Comparison of ENCODE assay signal across 19 mouse cellular contexts in the genomic region with DNA sequence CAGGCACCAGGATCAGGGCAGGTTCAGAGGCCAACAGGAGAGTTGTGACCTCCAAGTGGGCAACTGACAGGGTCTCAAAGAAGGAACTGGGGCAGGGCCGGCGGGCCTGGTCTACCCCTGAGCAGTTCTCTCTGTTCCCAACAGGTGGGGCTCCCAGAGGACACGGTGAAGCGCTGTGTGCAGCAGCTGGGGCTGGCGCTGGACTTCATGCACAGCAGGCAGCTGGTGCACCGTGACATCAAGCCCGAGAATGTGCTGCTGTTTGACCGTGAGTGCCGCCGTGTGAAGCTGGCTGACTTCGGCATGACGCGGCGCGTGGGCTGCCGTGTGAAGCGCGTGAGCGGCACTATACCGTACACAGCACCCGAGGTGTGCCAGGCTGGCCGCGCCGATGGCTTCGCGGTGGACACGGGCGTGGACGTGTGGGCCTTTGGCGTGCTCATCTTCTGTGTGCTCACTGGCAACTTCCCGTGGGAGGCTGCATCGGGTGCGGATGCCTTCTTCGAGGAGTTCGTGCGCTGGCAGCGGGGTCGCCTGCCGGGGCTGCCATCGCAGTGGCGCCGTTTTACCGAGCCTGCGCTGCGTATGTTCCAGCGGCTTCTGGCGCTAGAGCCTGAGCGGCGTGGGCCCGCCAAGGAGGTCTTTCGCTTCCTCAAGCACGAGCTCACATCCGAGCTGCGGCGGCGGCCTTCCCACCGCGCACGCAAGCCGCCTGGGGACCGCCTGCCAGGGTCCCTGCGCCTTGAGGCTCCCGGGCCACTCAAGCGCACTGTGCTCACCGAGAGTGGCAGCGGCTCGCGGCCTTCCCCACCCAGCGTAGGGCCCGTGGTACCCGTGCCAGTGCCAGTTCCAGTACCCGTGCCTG. TPM values are rescaled to one million over a fixed set of nuclear protein-coding genes. Genes with fewer than 3 reads are reported as not detected.
DNase-seq lines count a peak whose midpoint lies in the region; ATAC-seq and TF ChIP-seq lines count a peak whose summit lies in the region.
"Had no signal": no experiment of that assay in that cellular context is flagged by ENCODE, and none has a peak within 500 bp of the region (broad histone marks: within the 10 kb centered on the region; RNA-seq: fewer than 3 reads in every experiment).

No protein-coding gene starts in this region.

- no peak for ATAC-seq in hindbrain, embryonic 13.5 days (ENCODE audit: low FRiP score)
- no peak for ATAC-seq in hindbrain, embryonic 16.5 days

- intact Hi-C loops in heart, postnatal 25 days (cut with DNase I), result no loop called here

- H3K9ac ChIP-seq in hindbrain, embryonic 13.5 days, result no peak overlapping the region
- no peak overlapping the region for H3K9ac ChIP-seq in hindbrain, embryonic 16.5 days (ENCODE audit: low read depth, low read length)
- H3K9ac ChIP-seq: hindbrain, embryonic 15.5 days; liver, embryonic 13.5 days had no signal

- TF ChIP-seq CTCF in E14TG2a.4 (conservative IDR thresholded peaks at IDR 0.05; ENCODE audit: low read length), result no peak; the same call in 1 of the 2 replicates

- peaks cover 22% of the 10 kb centered on the region for H3K4me1 ChIP-seq in heart, embryonic 10.5 days
- peaks cover 46% of the 10 kb centered on the region for H3K4me1 ChIP-seq in hindbrain, embryonic 13.5 days (replicated peaks)
- H3K4me1 ChIP-seq in hindbrain, embryonic 16.5 days (ENCODE audit: control insufficient read depth, insufficient read depth, low read depth, low read length), result peaks cover 21% of the 10 kb centered on the region
- peaks cover 75% of the 10 kb centered on the region for H3K4me1 ChIP-seq in E14TG2a.4 (replicated peaks; ENCODE audit: low read depth, low read length)
- H3K4me1 ChIP-seq: liver, embryonic 13.5 days had no signal

- H3K9me3 ChIP-seq in heart, embryonic 10.5 days, result no peaks in the 10 kb centered on the region
- no peaks in the 10 kb centered on the region for H3K9me3 ChIP-seq in hindbrain, embryonic 13.5 days
- no peaks in the 10 kb centered on the region for H3K9me3 ChIP-seq in hindbrain, embryonic 16.5 days (ENCODE audit: control insufficient read depth, low read length)
- H3K9me3 ChIP-seq in E14TG2a.4 (ENCODE audit: low read length), result no peaks in the 10 kb centered on the region
- H3K9me3 ChIP-seq: hindbrain, embryonic 15.5 days; limb, embryonic 10.5 days; liver, embryonic 13.5 days had no signal

- no peak overlapping the region for H3K4me2 ChIP-seq in hindbrain, embryonic 13.5 days
- H3K4me2 ChIP-seq in hindbrain, embryonic 16.5 days (ENCODE audit: low read length), result no peak overlapping the region
- H3K4me2 ChIP-seq: hindbrain, embryonic 15.5 days; liver, embryonic 13.5 days; midbrain, embryonic 11.5 days had no signal

- H3K27ac ChIP-seq in heart, embryonic 10.5 days, result peak overlapping the region; percentile 32; the same call in 1 of the 2 replicates
- H3K27ac ChIP-seq in hindbrain, embryonic 13.5 days, result peak overlapping the region; percentile 52; the same call in 1 of the 2 replicates
- no peak overlapping the region for H3K27ac ChIP-seq in hindbrain, embryonic 16.5 days (ENCODE audit: low read depth, low read length)
- H3K27ac ChIP-seq: hindbrain, embryonic 15.5 days; limb, embryonic 10.5 days; liver, embryonic 13.5 days; stomach, postnatal 0 days had no signal

- 65% methylated on average over 72 of the region's 72 CpGs for WGBS in heart, embryonic 10.5 days
- WGBS in hindbrain, embryonic 13.5 days, result 90% methylated on average over 72 of the region's 72 CpGs
- 92% methylated on average over 70 of the region's 72 CpGs for WGBS in hindbrain, embryonic 16.5 days

- peaks cover 46% of the 10 kb centered on the region for H3K36me3 ChIP-seq in heart, embryonic 10.5 days
- peaks cover 67% of the 10 kb centered on the region for H3K36me3 ChIP-seq in hindbrain, embryonic 13.5 days
- peaks cover 35% of the 10 kb centered on the region for H3K36me3 ChIP-seq in hindbrain, embryonic 16.5 days (ENCODE audit: control insufficient read depth, insufficient read depth, low read length)
- peaks cover 67% of the 10 kb centered on the region for H3K36me3 ChIP-seq in E14TG2a.4 (ENCODE audit: insufficient read depth, low read length)

- H3K27me3 ChIP-seq in heart, embryonic 10.5 days (ENCODE audit: insufficient read depth, poor library complexity, severe bottlenecking), result peaks cover 51% of the 10 kb centered on the region
- no peaks in the 10 kb centered on the region for H3K27me3 ChIP-seq in hindbrain, embryonic 13.5 days
- H3K27me3 ChIP-seq in hindbrain, embryonic 16.5 days (replicated peaks; ENCODE audit: control insufficient read depth, insufficient read depth, low read length), result no peaks in the 10 kb centered on the region
- H3K27me3 ChIP-seq in E14TG2a.4 (ENCODE audit: insufficient read depth, low read length), result peaks cover 40% of the 10 kb centered on the region
- H3K27me3 ChIP-seq: hindbrain, embryonic 15.5 days had no signal

- no peak for DNase-seq in heart, embryonic 10.5 days (ENCODE audit: low spot score)
- DNase-seq in heart, postnatal 25 days (ENCODE audit: low spot score), result no peak
- peak; percentile 54 for DNase-seq in ES-CJ7 (ENCODE audit: low read depth, low spot score)
- DNase-seq in adrenal gland, postnatal 4 days (ENCODE audit: low spot score in 2 of 2), result no peak
- no peak for DNase-seq in adrenal gland, adult (ENCODE audit: inconsistent age in 2 of 2, low spot score in 1 of 2)
- DNase-seq: gastrocnemius, postnatal 25 days; kidney, adult 18-20 months; kidney, postnatal 36 days; liver, embryonic 13.5 days; lung, postnatal 10 days; thymus, postnatal 4 days had no signal

- peak overlapping the region; percentile 36 for H3K4me3 ChIP-seq in heart, embryonic 10.5 days
- H3K4me3 ChIP-seq in hindbrain, embryonic 13.5 days, result no peak overlapping the region
- H3K4me3 ChIP-seq in hindbrain, embryonic 16.5 days (ENCODE audit: low read length), result no peak overlapping the region
- peak overlapping the region; percentile 79 for H3K4me3 ChIP-seq in E14TG2a.4 (replicated peaks; ENCODE audit: low read length)
- H3K4me3 ChIP-seq: hindbrain, embryonic 15.5 days; limb, embryonic 10.5 days; liver, embryonic 13.5 days; myocyte had no signal

RNA-seq across cellular contexts. Expression of gene Sbk1, which starts 19.5 kb away (rescaled TPM):
- polyA plus RNA-seq in heart, embryonic 10.5 days (2016; fragmentation: Nextera tagmentation; extraction: Ambion mirVana), result 16.3 and 33.5 TPM in 2 replicates
- 10 to 100 TPM; 76.5 to 86.4 TPM for total RNA-seq in heart, postnatal 25 days (2021)
- 248 and 253 TPM in 2 replicates for polyA plus RNA-seq in hindbrain, embryonic 13.5 days (2015; fragmentation: Nextera tagmentation; extraction: Ambion mirVana)
- 159 and 208 TPM in 2 replicates for polyA plus RNA-seq in hindbrain, embryonic 16.5 days (2015; fragmentation: Nextera tagmentation; extraction: Ambion mirVana)
- 10 to 100 TPM; 60.4 to 60.6 TPM for total RNA-seq in adrenal gland, postnatal 4 days (2021)

Comparison
In these comparisons a context has a peak if more than half of its experiments do, and no peak if none do; other contexts are left out.
1. H3K4me3 ChIP-seq: peak in heart, embryonic 10.5 days (single experiment) and E14TG2a.4 (single experiment); none in hindbrain, embryonic 13.5 days (single experiment) and hindbrain, embryonic 16.5 days (single experiment).